ENCODE assay signal across 14 mouse cellular contexts in the genomic region with DNA sequence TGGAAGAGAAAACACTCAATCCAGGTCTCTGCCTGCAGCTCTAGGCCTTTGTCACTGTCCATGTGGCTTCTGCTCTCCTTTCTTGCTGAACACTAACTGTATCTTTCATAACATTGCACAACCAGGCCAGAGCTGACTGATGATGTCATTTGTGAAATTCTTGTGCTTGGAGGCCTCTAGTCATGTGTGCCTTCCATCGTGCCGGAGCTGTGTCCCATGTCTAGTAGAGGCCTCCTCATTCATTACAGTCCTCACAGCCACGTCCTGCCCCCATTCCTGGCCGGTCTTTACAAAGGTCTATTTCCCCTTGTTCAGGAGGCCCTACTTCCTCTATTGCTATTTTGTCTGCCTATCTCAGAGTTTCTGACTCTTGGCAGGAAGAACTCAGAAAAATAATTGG.
DNase-seq lines count a peak whose midpoint lies in the region; ATAC-seq and TF ChIP-seq lines count a peak whose summit lies in the region.
"Had no signal": no experiment of that assay in that cellular context is flagged by ENCODE, and none has a peak within 500 bp of the region (broad histone marks: within the 10 kb centered on the region; RNA-seq: fewer than 3 reads in every experiment).

No protein-coding gene starts in this region.

- no peak for TF ChIP-seq POLR2A in CH12.LX (IDR thresholded peaks at IDR 0.05; ENCODE audit: low read depth, low read length)
- TF ChIP-seq POLR2A in thymus, adult 2 months (IDR thresholded peaks at IDR 0.05; ENCODE audit: control insufficient read depth, extremely low read depth, insufficient read depth, low read length, poor library complexity): no peak

- TF ChIP-seq EP300 in CH12.LX (IDR thresholded peaks at IDR 0.05; ENCODE audit: low read length): 0 out of 2 replicates have a peak, but pooled peaks have one; percentile 19

- H3K36me3 ChIP-seq in heart, embryonic 12.5 days: no peaks in the 10 kb centered on the region
- no peaks in the 10 kb centered on the region for H3K36me3 ChIP-seq in CH12.LX (replicated peaks in 1 of 2; ENCODE audit: control insufficient read depth in 1 of 2, insufficient read depth in 1 of 2, low read length in 1 of 2)
- H3K36me3 ChIP-seq in thymus, adult 2 months (ENCODE audit: control insufficient read depth, insufficient read depth, low read length): no peaks in the 10 kb centered on the region
- H3K36me3 ChIP-seq: embryonic facial prominence, embryonic 15.5 days; limb, embryonic 13.5 days had no signal

- H3K27me3 ChIP-seq in heart, embryonic 12.5 days (replicated peaks): no peaks in the 10 kb centered on the region
- H3K27me3 ChIP-seq in CH12.LX (replicated peaks): no peaks in the 10 kb centered on the region
- no peaks in the 10 kb centered on the region for H3K27me3 ChIP-seq in thymus, adult 2 months (ENCODE audit: control insufficient read depth, insufficient read depth, low read length)
- H3K27me3 ChIP-seq: embryonic facial prominence, embryonic 15.5 days; limb, embryonic 13.5 days had no signal

- no peaks in the 10 kb centered on the region for H3K9me3 ChIP-seq in heart, embryonic 12.5 days (replicated peaks)
- H3K9me3 ChIP-seq in CH12.LX (replicated peaks; ENCODE audit: low read length): no peaks in the 10 kb centered on the region
- H3K9me3 ChIP-seq: embryonic facial prominence, embryonic 15.5 days; limb, embryonic 13.5 days had no signal

- TF ChIP-seq CTCF in CH12.LX (conservative IDR thresholded peaks at IDR 0.05 in 1 of 2, IDR thresholded peaks at IDR 0.05 in 1 of 2; ENCODE audit: low read depth in 2 of 2, low read length in 2 of 2): no peak
- TF ChIP-seq CTCF in thymus, adult 2 months (IDR thresholded peaks at IDR 0.05; ENCODE audit: borderline replicate concordance, control insufficient read depth, extremely low read depth, insufficient read depth, low read length, poor library complexity): no peak

- H3K27ac ChIP-seq in heart, embryonic 12.5 days (ENCODE audit: poor library complexity, severe bottlenecking): no peak overlapping the region
- no peak overlapping the region for H3K27ac ChIP-seq in CH12.LX (ENCODE audit: insufficient read depth, low read depth)
- no peak overlapping the region for H3K27ac ChIP-seq in thymus, adult 2 months (ENCODE audit: control insufficient read depth, insufficient read depth, low read length)
- H3K27ac ChIP-seq: embryonic facial prominence, embryonic 15.5 days; hindbrain, postnatal 0 days; limb, embryonic 13.5 days had no signal

- dilution Hi-C loops in CH12.LX (cut with MboI; ENCODE audit: extremely low pct_ligation_motif_present, extremely low pct_unique_long_range_greater_than_20kb, low sequenced_read_pairs): no loop called here

- no peak for TF ChIP-seq RAD21 in CH12.LX (IDR thresholded peaks at IDR 0.05; ENCODE audit: low read depth, low read length)

- H3K4me2 ChIP-seq in heart, embryonic 12.5 days: no peak overlapping the region
- H3K4me2 ChIP-seq in CH12.LX (ENCODE audit: insufficient read depth, low read depth, poor library complexity, severe bottlenecking): no peak overlapping the region; the same call in 1 of the 2 replicates
- H3K4me2 ChIP-seq: embryonic facial prominence, embryonic 15.5 days; limb, embryonic 13.5 days had no signal

- H3K4me1 ChIP-seq in heart, embryonic 12.5 days (replicated peaks): no peaks in the 10 kb centered on the region
- peaks cover 8 to 12% of the 10 kb centered on the region in 2 experiments for H3K4me1 ChIP-seq in CH12.LX (ENCODE audit: control insufficient read depth in 1 of 2, insufficient read depth in 2 of 2)
- H3K4me1 ChIP-seq in thymus, adult 2 months (replicated peaks; ENCODE audit: control insufficient read depth, insufficient read depth, low read length): no peaks in the 10 kb centered on the region
- H3K4me1 ChIP-seq: embryonic facial prominence, embryonic 15.5 days; limb, embryonic 13.5 days had no signal

- in situ Hi-C loops in CH12.LX (cut with MboI; ENCODE audit: low pct_ligation_motif_present, low pct_unique_long_range_greater_than_20kb, low sequenced_read_pairs): no loop called here

- peak; percentile 48; the same call in 1 of the 2 replicates for ATAC-seq in heart, embryonic 12.5 days (ENCODE audit: insufficient number of reproducible peaks, low FRiP score)
- peak; percentile 97 for ATAC-seq in hematopoietic stem cell, adult 5-6 weeks (replicated peaks in 1 of 2; ENCODE audit: insufficient read depth in 1 of 2, low FRiP score in 2 of 2, low TSS enrichment in 1 of 2, low read depth in 1 of 2, poor library complexity in 2 of 2, severe bottlenecking in 2 of 2)
- ATAC-seq in megakaryocyte progenitor cell, adult 5-6 weeks (replicated peaks; ENCODE audit: poor library complexity): peak; percentile 95
- ATAC-seq: hindbrain, postnatal 0 days had no signal

- DNase-seq in heart, adult 18-20 months: no peak
- DNase-seq in CH12.LX (ENCODE audit: extremely low read depth): peak; percentile 65
- no peak for DNase-seq in thymus, postnatal 0 days (ENCODE audit: low spot score)
- no peak for DNase-seq in cerebellum, adult 11-12 months
- DNase-seq in thymus, adult 2 months: no peak
- DNase-seq: cerebellum, postnatal 36 days; kidney, postnatal 14 days; thymus, postnatal 14 days had no signal

- 29% methylated on average over 4 of the region's 4 CpGs for WGBS in heart, embryonic 12.5 days
- WGBS in thymus, adult 2 months: 15% methylated on average over 4 of the region's 4 CpGs

- H3K9ac ChIP-seq in heart, embryonic 12.5 days: no peak overlapping the region
- no peak overlapping the region for H3K9ac ChIP-seq in CH12.LX (ENCODE audit: insufficient read depth, low read depth)
- H3K9ac ChIP-seq: embryonic facial prominence, embryonic 15.5 days; limb, embryonic 13.5 days had no signal

- H3K79me2 ChIP-seq in CH12.LX (replicated peaks; ENCODE audit: control insufficient read depth, extremely low read depth, insufficient read depth, poor library complexity, severe bottlenecking): no peaks in the 10 kb centered on the region

- H3K4me3 ChIP-seq in heart, embryonic 12.5 days: no peak overlapping the region
- no peak overlapping the region for H3K4me3 ChIP-seq in CH12.LX (replicated peaks in 1 of 3; ENCODE audit: low read depth in 2 of 3, low read length in 2 of 3, poor library complexity in 1 of 3)
- no peak overlapping the region for H3K4me3 ChIP-seq in thymus, adult 2 months (ENCODE audit: control insufficient read depth, insufficient read depth, low read length)
- H3K4me3 ChIP-seq: embryonic facial prominence, embryonic 15.5 days; limb, embryonic 13.5 days had no signal

TF ChIP-seq in CH12.LX, 34 proteins besides CTCF, POLR2A, EP300 and RAD21:
- TF ChIP-seq MEF2A (IDR thresholded peaks at IDR 0.05; ENCODE audit: borderline replicate concordance, low read depth, low read length): peak; percentile 20; the same call in 1 of the 2 replicates
- 0 out of 2 replicates have a peak, but pooled peaks have one; percentile 28 for TF ChIP-seq BHLHE40 (IDR thresholded peaks at IDR 0.05; ENCODE audit: low read depth, low read length)
- TF ChIP-seq E2F4 (IDR thresholded peaks at IDR 0.05; ENCODE audit: insufficient replicate concordance, low read depth, low read length): no peak
